Mouse (Mus musculus) liver, postnatal 0 days (tissue): ENCODE data around the gene Gnb1.

Experiments used
- CTCF ChIP-seq: sonication (generic); IDR thresholded peaks from 2 replicates; pipeline ENCODE4 v1.5.1; 2016; ENCODE audit warnings: antibody characterized with exemption, low read depth
- EP300 ChIP-seq: IDR thresholded peaks from 2 replicates; pipeline ENCODE4 v1.6.1; 2016; ENCODE audit warnings: antibody characterized with exemption, low read depth, mild to moderate bottlenecking

GRCm38 (mm10) chr4:155522327-155522726, 31.2 kb downstream of the Gnb1 start:
- TF ChIP-seq EP300 (no peak), CTCF (no peak)
